Mouse (Mus musculus) heart, postnatal 10 days (tissue): ENCODE measurements around the gene Iqcf3. TPM values are rescaled to one million over a fixed set of nuclear protein-coding genes. Genes with fewer than 3 reads are reported as not detected.

Experiments
- DNase-seq, 2 experiments: peaks; one replicate each; pipeline ENCODE4 v3.0.0; 2021
- intact Hi-C: fragments of 180-260 bp; cut with DNase I; formaldehyde crosslinking; loops from one replicate; pipeline ENCODE4 v1.15.1; 2025
- total RNA-seq, 2 experiments: library from RNA; stranded (reverse); gene quantifications; 2 replicates each; pipeline ENCODE4 v1.2.3; 2021

The Iqcf3 gene
- total RNA-seq, 2 experiments from 2014 or later: not detected

DNA sequence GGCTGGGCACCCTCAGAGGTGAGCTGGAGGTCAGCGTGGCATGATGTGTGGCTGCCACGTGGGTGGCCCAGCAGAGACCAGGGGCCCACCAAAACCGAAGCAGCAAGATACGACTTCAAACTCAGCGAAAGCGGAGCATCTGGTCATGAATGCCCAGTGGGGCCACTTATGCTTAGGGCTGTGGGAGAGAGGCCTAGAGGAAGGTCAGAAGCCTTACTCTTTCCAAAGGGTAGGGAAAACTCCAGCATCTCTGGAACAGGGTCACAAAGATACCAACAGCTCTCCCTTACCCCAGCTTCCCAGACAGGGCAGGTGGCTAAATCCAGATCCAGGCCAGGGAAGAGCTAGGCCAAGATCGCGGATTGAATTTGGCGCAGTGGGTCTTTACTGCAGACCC, 104.3 kb downstream of the Iqcf3 start:
- intact Hi-C loops: no loop called here

DNA sequence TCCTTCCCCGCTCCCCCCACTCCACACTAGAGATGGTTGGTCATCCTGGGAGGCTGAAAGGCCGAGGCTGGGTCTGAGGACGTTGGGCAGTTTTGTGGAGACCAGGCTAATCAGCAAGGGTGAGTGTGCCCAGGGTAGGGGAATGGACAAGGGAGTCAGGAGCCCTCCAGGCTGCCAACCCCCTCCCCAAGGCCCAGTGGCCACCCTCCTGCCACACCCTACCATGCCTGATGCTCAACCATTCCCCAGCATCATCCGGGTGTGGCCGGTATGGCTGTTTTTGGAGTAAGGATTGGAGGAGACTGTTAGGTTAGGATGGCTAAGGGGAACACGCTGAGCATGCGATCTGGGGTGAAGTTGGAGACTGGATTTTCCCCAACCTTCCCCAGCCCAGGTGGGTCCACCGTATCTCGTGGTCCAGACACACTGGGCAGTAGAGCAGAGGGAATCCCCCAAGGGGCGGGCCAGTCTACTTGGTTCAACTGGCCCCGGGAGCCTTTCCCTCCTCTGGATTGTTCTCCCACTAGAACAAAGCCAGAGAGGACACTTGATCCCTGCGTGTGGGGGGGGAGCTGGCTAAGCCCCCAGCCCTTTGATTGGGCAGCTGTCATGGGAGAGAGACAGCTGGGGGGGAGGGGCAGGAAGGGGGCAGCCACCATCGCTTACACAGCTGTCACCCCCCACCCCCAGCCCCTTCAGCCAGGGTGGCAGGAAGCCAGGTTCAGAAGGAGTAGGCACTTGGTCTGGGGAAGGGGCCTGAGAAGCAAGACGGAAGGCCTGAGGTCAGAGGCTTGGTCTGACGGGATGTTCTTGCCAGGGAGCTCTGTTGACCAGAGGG, 104.9 kb downstream of the Iqcf3 start:
- no peak for DNase-seq
- intact Hi-C loops: no loop called here

More for the DNA sequence above, 104.3 kb downstream of the Iqcf3 start:
- no peak for DNase-seq

DNA sequence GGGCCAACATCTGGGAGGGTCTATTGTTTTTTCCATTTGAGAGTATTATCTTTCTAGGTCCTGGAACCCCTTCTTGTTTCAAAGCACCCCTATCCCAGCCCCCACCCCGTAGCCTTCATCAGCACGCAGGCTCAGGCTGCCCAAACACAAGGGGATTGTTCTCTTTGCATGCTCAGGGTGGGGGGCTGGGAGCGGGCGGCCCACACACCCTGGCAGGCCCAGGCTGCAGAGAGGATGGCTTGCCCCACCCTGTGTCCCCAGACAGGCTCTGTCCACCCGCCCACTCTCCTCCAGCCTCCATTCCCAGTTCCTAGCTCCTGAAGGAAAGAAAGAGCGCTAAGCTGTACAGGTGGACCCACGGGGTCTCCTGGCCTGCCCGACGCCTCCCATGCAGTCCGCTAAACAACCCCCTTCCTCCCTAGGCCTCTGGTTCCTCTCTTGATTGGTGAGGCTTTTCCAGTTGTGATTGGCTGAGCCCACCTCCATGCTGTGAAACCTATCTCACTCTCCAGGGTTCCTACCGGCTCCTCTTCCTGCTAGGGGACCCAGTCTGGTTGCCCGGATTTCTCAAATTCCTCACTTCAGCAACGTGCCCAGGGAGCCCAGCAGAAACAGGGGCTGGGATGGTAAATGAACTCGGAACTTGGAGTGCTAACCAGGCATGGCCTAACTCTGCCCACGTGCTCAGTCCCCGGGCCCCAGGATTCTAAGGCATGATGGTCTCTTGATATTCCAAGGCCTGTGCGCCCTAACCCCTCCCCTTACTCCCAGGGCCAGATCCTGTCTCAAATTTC, 106.3 kb downstream of the Iqcf3 start:
- peak in 1 of 2 experiments; percentile 32 for DNase-seq
- intact Hi-C loops: no loop called here

DNA sequence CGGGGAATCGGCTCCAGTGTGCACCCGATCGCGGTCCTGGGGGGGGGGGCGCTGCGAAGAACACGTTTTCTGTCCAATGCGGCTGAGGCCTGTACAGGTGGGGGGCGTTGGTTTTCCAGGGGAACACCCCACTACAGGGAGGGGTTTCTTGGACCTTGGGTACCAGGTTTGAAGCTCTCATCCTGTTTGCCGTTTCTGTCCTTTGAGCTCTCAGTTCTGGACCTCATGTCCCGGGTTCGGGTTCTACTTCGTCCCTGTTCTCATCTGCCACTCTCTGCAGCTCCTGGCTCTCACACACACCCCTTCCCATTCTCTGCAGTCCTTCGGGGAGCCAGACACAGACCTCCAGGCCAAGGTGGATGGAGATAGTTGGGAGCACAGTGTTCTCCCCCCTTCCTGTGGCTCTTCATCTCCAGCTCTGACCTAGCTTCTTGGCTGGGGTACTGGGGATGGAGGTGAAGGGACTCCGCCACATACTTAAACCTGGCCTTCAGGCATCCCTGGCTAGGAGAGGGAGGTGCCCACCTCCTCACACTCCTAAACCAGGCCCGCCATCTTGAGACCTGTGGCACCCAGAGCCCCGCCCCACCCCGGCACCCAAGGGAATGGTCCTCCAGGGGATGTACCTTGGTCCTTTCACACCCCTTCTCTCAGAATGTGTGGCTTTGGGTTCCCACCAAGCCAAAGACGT, 107.2 kb downstream of the Iqcf3 start:
- peak in 1 of 2 experiments; percentile 43 for DNase-seq
- intact Hi-C loops: no loop called here

DNA sequence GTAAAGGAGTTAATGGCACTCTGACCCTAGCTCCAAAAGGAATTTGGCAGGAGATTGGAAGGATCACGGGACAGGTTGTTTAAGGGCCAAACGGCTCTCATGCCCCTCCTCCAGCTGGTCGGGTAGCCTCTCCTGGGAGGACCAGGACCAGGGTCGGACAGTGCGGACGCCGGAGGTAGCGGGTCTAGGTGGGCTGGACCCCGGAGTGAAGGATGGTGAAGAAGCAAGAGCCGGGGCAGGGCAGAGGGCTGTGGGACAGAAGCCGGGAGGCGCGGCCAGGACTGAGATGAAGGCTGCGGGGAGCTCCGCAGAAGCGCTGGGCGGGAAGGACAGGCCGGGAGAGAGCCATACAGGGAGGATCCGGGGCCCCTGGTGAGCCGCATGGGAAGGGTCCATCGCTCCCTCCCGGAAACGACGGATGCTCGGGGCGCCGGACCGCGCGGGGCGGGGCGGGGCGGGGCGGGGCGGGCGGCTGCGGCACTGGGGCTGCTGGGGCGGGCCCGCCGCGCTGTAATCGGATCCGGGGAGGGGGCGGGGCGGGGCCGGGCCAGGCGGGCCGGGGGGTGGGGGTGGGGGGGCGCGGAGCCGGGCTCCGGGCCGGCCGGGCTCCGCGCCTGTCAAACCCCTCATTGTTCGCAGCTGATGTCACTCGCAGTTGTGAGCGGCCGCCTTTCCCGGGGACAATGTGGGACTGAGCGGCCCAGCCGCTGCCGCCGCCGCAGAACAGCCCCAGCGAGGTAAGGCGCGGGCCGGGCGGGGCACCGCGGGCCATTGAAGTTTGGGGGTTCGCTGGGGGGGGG, 108.0 kb downstream of the Iqcf3 start, which contains the start of gene Pcbp4:
TSS of gene Pcbp4 (plus strand) at position 21 of the 800 bp plus-strand sequence.
- intact Hi-C loops: no loop called here
- DNase-seq: peak; percentile 73 to 79

Other genes with a start within 250 kb of the Iqcf3 start
- gene Dusp7, start 193.0 kb downstream of the Iqcf3 start, total RNA-seq: 10 to 100 TPM; 47.0 to 47.1 TPM
- gene Rpl29, start 132.2 kb downstream of the Iqcf3 start, total RNA-seq: 100 to 1,000 TPM; 403 to 404 TPM
- 10 to 100 TPM; 17.0 to 17.8 TPM for gene Acy1, start 123.3 kb downstream of the Iqcf3 start, total RNA-seq
- 1 to 10 TPM; 4.6 to 6.2 TPM for gene Abhd14b, start 114.2 kb downstream of the Iqcf3 start, total RNA-seq
- 10 to 100 TPM; 20.0 to 22.4 TPM for gene Abhd14a, start 114.0 kb downstream of the Iqcf3 start, total RNA-seq
- 10 to 100 TPM; 77.4 to 89.6 TPM for gene Pcbp4, start 108.3 kb downstream of the Iqcf3 start, total RNA-seq
- under 1 TPM in 1 of 2 experiments, not detected in 1; 0.12 TPM for gene Gpr62, start 95.7 kb downstream of the Iqcf3 start, total RNA-seq
- gene Rrp9, start 85.7 kb downstream of the Iqcf3 start, total RNA-seq: 10 to 100 TPM; 18.8 to 19.1 TPM
- 10 to 100 TPM; 12.5 to 13.5 TPM for gene Parp3, start 84.7 kb downstream of the Iqcf3 start, total RNA-seq
- gene Iqcf1, start 61.7 kb downstream of the Iqcf3 start, total RNA-seq: not detected
- gene Iqcf5, start 47.1 kb downstream of the Iqcf3 start, total RNA-seq: not detected
- not detected for gene Iqcf4, start 9.4 kb upstream of the Iqcf3 start, total RNA-seq
- gene Iqcf6, start 65.0 kb upstream of the Iqcf3 start, total RNA-seq: not detected
- gene Grm2, start 94.5 kb upstream of the Iqcf3 start, total RNA-seq: not detected
- 10 to 100 TPM; 35.4 to 37.4 TPM for gene Tex264, start 124.3 kb upstream of the Iqcf3 start, total RNA-seq
- gene Rad54l2, start 227.6 kb upstream of the Iqcf3 start, total RNA-seq: 10 to 100 TPM; 14.6 to 15.8 TPM